In genomic region chr8:111418601-111419000, GRCm38 (mm10) we compare ENCODE assay signal across 8 mouse cellular contexts. TPM values are rescaled to one million over a fixed set of nuclear protein-coding genes. Genes with fewer than 3 reads are reported as not detected.
DNase-seq lines count a peak whose midpoint lies in the region; ATAC-seq and TF ChIP-seq lines count a peak whose summit lies in the region.

No protein-coding gene starts in this region.

- peak; percentile 82 for TF ChIP-seq CTCF in heart, adult 2 months (IDR thresholded peaks at IDR 0.05)
- no peak; the same call in 1 of the 2 replicates for TF ChIP-seq CTCF in thymus, adult 2 months (IDR thresholded peaks at IDR 0.05; ENCODE audit: borderline replicate concordance, control insufficient read depth, extremely low read depth, insufficient read depth, low read length, poor library complexity)
- TF ChIP-seq CTCF in kidney, adult 2 months (conservative IDR thresholded peaks at IDR 0.05; ENCODE audit: insufficient read depth, insufficient read length, low read depth, low read length) = peak; percentile 84

- no peak overlapping the region for H3K4me3 ChIP-seq in heart, adult 2 months
- H3K4me3 ChIP-seq in thymus, adult 2 months (ENCODE audit: control insufficient read depth, insufficient read depth, low read length) = no peak overlapping the region
- no peak overlapping the region for H3K4me3 ChIP-seq in kidney, adult 2 months (ENCODE audit: insufficient read depth, low read depth, low read length)
- no peak overlapping the region for H3K4me3 ChIP-seq in neural tube, embryonic 11.5 days (ENCODE audit: low read depth, low read length)

- intact Hi-C loops in heart, adult 2 months (cut with DNase I) = loop anchor here (1.0 to 2.0 kb wide), 3 partner anchors 21 to 244 kb away; no protein-coding TSS in a partner anchor

- no peaks in the 10 kb centered on the region for H3K36me3 ChIP-seq in heart, adult 2 months (ENCODE audit: control insufficient read depth, insufficient read depth, low read length)
- H3K36me3 ChIP-seq in thymus, adult 2 months (ENCODE audit: control insufficient read depth, insufficient read depth, low read length) = no peaks in the 10 kb centered on the region
- H3K36me3 ChIP-seq in kidney, adult 2 months (ENCODE audit: control insufficient read depth, insufficient read depth, low read length) = no peaks in the 10 kb centered on the region
- H3K36me3 ChIP-seq in neural tube, embryonic 11.5 days (ENCODE audit: control insufficient read depth, insufficient read depth, low read length) = no peaks in the 10 kb centered on the region

- H3K4me1 ChIP-seq in heart, adult 2 months (ENCODE audit: control insufficient read depth, insufficient read depth, low read length) = no peaks in the 10 kb centered on the region
- H3K4me1 ChIP-seq in thymus, adult 2 months (replicated peaks; ENCODE audit: control insufficient read depth, insufficient read depth, low read length) = no peaks in the 10 kb centered on the region
- no peaks in the 10 kb centered on the region for H3K4me1 ChIP-seq in kidney, adult 2 months (ENCODE audit: control insufficient read depth, insufficient read depth, low read length)
- H3K4me1 ChIP-seq in neural tube, embryonic 11.5 days (ENCODE audit: control insufficient read depth, insufficient read depth, low read length) = no peaks in the 10 kb centered on the region

- no peaks in the 10 kb centered on the region for H3K27me3 ChIP-seq in heart, adult 2 months (ENCODE audit: control insufficient read depth, insufficient read depth, low read length)
- H3K27me3 ChIP-seq in thymus, adult 2 months (ENCODE audit: control insufficient read depth, insufficient read depth, low read length) = no peaks in the 10 kb centered on the region; the same call in 1 of the 2 replicates
- H3K27me3 ChIP-seq in kidney, adult 2 months (replicated peaks; ENCODE audit: control insufficient read depth, insufficient read depth, low read length) = no peaks in the 10 kb centered on the region
- H3K27me3 ChIP-seq in neural tube, embryonic 11.5 days (ENCODE audit: control insufficient read depth, insufficient read depth, low read length) = no peaks in the 10 kb centered on the region

- 24% methylated on average over 9 of the region's 9 CpGs for WGBS in heart, adult 2 months
- WGBS in thymus, adult 2 months = 34% methylated on average over 9 of the region's 9 CpGs
- 14% methylated on average over 9 of the region's 9 CpGs for WGBS in kidney, adult 2 months
- WGBS in neural tube, embryonic 11.5 days = 33% methylated on average over 9 of the region's 9 CpGs

- no peak overlapping the region for H3K9ac ChIP-seq in heart, adult 2 months (ENCODE audit: low read depth, low read length)
- no peak overlapping the region for H3K9ac ChIP-seq in neural tube, embryonic 11.5 days (ENCODE audit: low read length)

- TF ChIP-seq EP300 in heart, adult 2 months (IDR thresholded peaks at IDR 0.05; ENCODE audit: insufficient read depth, low read depth, low read length) = no peak

- no peaks in the 10 kb centered on the region for H3K79me2 ChIP-seq in heart, adult 2 months (replicated peaks; ENCODE audit: control insufficient read depth, insufficient read depth, low read length)

- H3K9me3 ChIP-seq in neural tube, embryonic 11.5 days (ENCODE audit: control insufficient read depth, low read length) = no peaks in the 10 kb centered on the region

- no peak overlapping the region for H3K27ac ChIP-seq in heart, adult 2 months
- no peak overlapping the region for H3K27ac ChIP-seq in thymus, adult 2 months (ENCODE audit: control insufficient read depth, insufficient read depth, low read length)
- H3K27ac ChIP-seq in kidney, adult 2 months (ENCODE audit: insufficient read depth, low read depth, low read length) = no peak overlapping the region
- no peak overlapping the region for H3K27ac ChIP-seq in neural tube, embryonic 11.5 days (ENCODE audit: low read depth, low read length)

- H3K4me2 ChIP-seq in neural tube, embryonic 11.5 days (ENCODE audit: low read depth) = no peak overlapping the region

- ATAC-seq in neural tube, embryonic 11.5 days (ENCODE audit: insufficient read depth, low FRiP score, low TSS enrichment) = no peak

- TF ChIP-seq POLR2A in heart, adult 2 months (IDR thresholded peaks at IDR 0.05; ENCODE audit: insufficient read depth, low read depth, low read length) = no peak
- TF ChIP-seq POLR2A in thymus, adult 2 months (IDR thresholded peaks at IDR 0.05; ENCODE audit: control insufficient read depth, extremely low read depth, insufficient read depth, low read length, poor library complexity) = no peak
- no peak for TF ChIP-seq POLR2A in kidney, adult 2 months (IDR thresholded peaks at IDR 0.05; ENCODE audit: low read depth, low read length)

- peak; percentile 10 to 27 for DNase-seq in heart, adult 2 months
- no peak for DNase-seq in heart, adult 9 months (ENCODE audit: low spot score in 2 of 2)
- DNase-seq in thymus, adult 2 months = peak; percentile 25
- DNase-seq in thymus, adult 18-20 months = no peak
- DNase-seq in cerebellum, adult 18-20 months = peak; percentile 57 to 60
- peak; percentile 41 for DNase-seq in kidney, adult 2 months
- peak; percentile 41 for DNase-seq in neural tube, embryonic 11.5 days (ENCODE audit: low spot score)
- no peak for DNase-seq in right cerebral cortex, postnatal 25 days

RNA-seq across cellular contexts. Expression of gene Fa2h, which starts 25.0 kb away (rescaled TPM):
- total RNA-seq in heart, adult 2 months (2021) = under 1 TPM in 1 of 2 experiments, not detected in 1; 0.18 TPM
- polyA plus RNA-seq in heart, adult 2 months (2012; rRNA removed) = 0.18 and 0.29 TPM in 2 replicates
- polyA plus RNA-seq in thymus, adult 2 months (2012; rRNA removed) = 0.73 and 0.87 TPM in 2 replicates
- polyA plus RNA-seq in kidney, adult 2 months (2012; rRNA removed) = 15.3 and 21.0 TPM in 2 replicates
- not detected in 2 replicates for polyA plus RNA-seq in neural tube, embryonic 11.5 days (2014; fragmentation: Nextera tagmentation; extraction: Ambion mirVana)

Comparison
In these comparisons a context has a peak if more than half of its experiments do, and no peak if none do; other contexts are left out.
1. DNase-seq: peak in heart, adult 2 months (2 of 2), thymus, adult 2 months (single experiment), cerebellum, adult 18-20 months (2 of 2), kidney, adult 2 months (single experiment) and neural tube, embryonic 11.5 days (single experiment); none in heart, adult 9 months (0 of 2), thymus, adult 18-20 months (0 of 2) and right cerebral cortex, postnatal 25 days (single experiment).